Mouse (Mus musculus): ENCODE results near the gene Gm10310. TPM values are rescaled to one million over a fixed set of nuclear protein-coding genes. Genes with fewer than 3 reads are reported as not detected.

Gm10310 gene
- polyA plus RNA-seq, 1 experiment, result not detected

DNA sequence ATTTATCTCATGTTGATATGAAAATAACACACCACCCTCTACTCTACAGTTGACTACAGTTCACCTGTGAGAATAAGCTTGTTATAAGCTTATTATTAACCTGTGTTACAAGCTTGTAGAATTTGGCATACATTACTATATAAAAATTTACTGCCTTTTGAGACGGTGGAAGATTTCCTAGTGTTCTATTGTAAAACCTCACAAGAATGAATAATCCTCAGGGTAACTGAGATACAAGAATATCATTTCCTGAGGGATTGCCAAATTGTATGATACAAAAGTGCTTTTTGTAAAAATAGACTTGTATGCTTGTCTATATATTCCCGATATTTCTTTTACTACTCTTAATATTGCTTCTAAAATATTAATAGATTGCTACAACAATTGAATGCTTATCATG is 35.9 kb downstream of the Gm10310 start, which contains the start of gene Olfr818:
TSS of gene Olfr818 (minus strand) at position 101 of the 400 bp plus-strand sequence.
- no peaks in the 10 kb centered on the region for H3K79me2 ChIP-seq (ENCODE audit: control insufficient read depth, insufficient read depth)
- H3K36me3 ChIP-seq (ENCODE audit: control insufficient read depth, insufficient read depth), result no peaks in the 10 kb centered on the region
- no peak for TF ChIP-seq USF1 (IDR thresholded peaks at IDR 0.05; ENCODE audit: low read depth)
- no peak for TF ChIP-seq MYOG (IDR thresholded peaks at IDR 0.05; ENCODE audit: control insufficient read depth, extremely low read depth, insufficient read length)
- no peak for TF ChIP-seq FOSL1 (IDR thresholded peaks at IDR 0.05; ENCODE audit: insufficient read depth, low read length, poor library complexity, severe bottlenecking)
- no peak for TF ChIP-seq MAX (IDR thresholded peaks at IDR 0.05)
- TF ChIP-seq MYOD1 (IDR thresholded peaks at IDR 0.05; ENCODE audit: control insufficient read depth, insufficient read length, low read depth), result no peak
- no peak for TF ChIP-seq CEBPB (IDR thresholded peaks at IDR 0.05; ENCODE audit: low read depth)
- TF ChIP-seq CTCF (IDR thresholded peaks at IDR 0.05; ENCODE audit: control insufficient read depth, insufficient read depth, insufficient read length), result no peak
- no peak within 1 kb of the TSS for H3ac ChIP-seq (ENCODE audit: control insufficient read depth, insufficient read length, low read depth)
- H3K27me3 ChIP-seq (ENCODE audit: control insufficient read depth, insufficient read depth, insufficient read length), result no peaks in the 10 kb centered on the region
- H3K4me3 ChIP-seq (ENCODE audit: insufficient read depth, poor library complexity, severe bottlenecking), result no peak within 1 kb of the TSS
- H3K79me3 ChIP-seq (ENCODE audit: low read depth), result no peaks in the 10 kb centered on the region

Other genes with a start within 250 kb of the Gm10310 start
- not detected for gene Olfr806, start 243.1 kb downstream of the Gm10310 start, polyA plus RNA-seq (2012; fragmentation: generic; extraction: Trizol)
- gene Olfr807, start 227.3 kb downstream of the Gm10310 start, polyA plus RNA-seq (2012; fragmentation: generic; extraction: Trizol), result not detected
- gene Olfr808, start 219.6 kb downstream of the Gm10310 start, polyA plus RNA-seq (2012; fragmentation: generic; extraction: Trizol), result not detected
- not detected for gene Olfr809, start 210.4 kb downstream of the Gm10310 start, polyA plus RNA-seq (2012; fragmentation: generic; extraction: Trizol)
- not detected for gene Olfr810, start 190.1 kb downstream of the Gm10310 start, polyA plus RNA-seq (2012; fragmentation: generic; extraction: Trizol)
- not detected for gene Olfr811, start 180.7 kb downstream of the Gm10310 start, polyA plus RNA-seq (2012; fragmentation: generic; extraction: Trizol)
- gene Olfr812, start 139.0 kb downstream of the Gm10310 start, polyA plus RNA-seq (2012; fragmentation: generic; extraction: Trizol), result not detected
- not detected for gene Olfr813, start 129.7 kb downstream of the Gm10310 start, polyA plus RNA-seq (2012; fragmentation: generic; extraction: Trizol)
- not detected for gene Olfr814, start 105.2 kb downstream of the Gm10310 start, polyA plus RNA-seq (2012; fragmentation: generic; extraction: Trizol)
- not detected for gene Olfr815, start 79.2 kb downstream of the Gm10310 start, polyA plus RNA-seq (2012; fragmentation: generic; extraction: Trizol)
- gene Olfr816, start 69.5 kb downstream of the Gm10310 start, polyA plus RNA-seq (2012; fragmentation: generic; extraction: Trizol), result not detected
- not detected for gene Olfr818, start 36.0 kb downstream of the Gm10310 start, polyA plus RNA-seq (2012; fragmentation: generic; extraction: Trizol)
- gene Olfr819, start 17.8 kb downstream of the Gm10310 start, polyA plus RNA-seq (2012; fragmentation: generic; extraction: Trizol), result not detected
- gene Olfr247, start 8.9 kb downstream of the Gm10310 start, polyA plus RNA-seq (2012; fragmentation: generic; extraction: Trizol), result not detected
- not detected for gene Olfr820, start 27.6 kb upstream of the Gm10310 start, polyA plus RNA-seq (2012; fragmentation: generic; extraction: Trizol)
- gene Olfr821, start 45.3 kb upstream of the Gm10310 start, polyA plus RNA-seq (2012; fragmentation: generic; extraction: Trizol), result not detected
- not detected for gene Olfr822, start 86.1 kb upstream of the Gm10310 start, polyA plus RNA-seq (2012; fragmentation: generic; extraction: Trizol)
- gene Olfr823, start 130.3 kb upstream of the Gm10310 start, polyA plus RNA-seq (2012; fragmentation: generic; extraction: Trizol), result not detected
- not detected for gene Olfr824, start 144.9 kb upstream of the Gm10310 start, polyA plus RNA-seq (2012; fragmentation: generic; extraction: Trizol)
- gene Olfr825, start 181.7 kb upstream of the Gm10310 start, polyA plus RNA-seq (2012; fragmentation: generic; extraction: Trizol), result not detected
- not detected for gene Olfr826, start 199.1 kb upstream of the Gm10310 start, polyA plus RNA-seq (2012; fragmentation: generic; extraction: Trizol)
- gene Olfr827, start 229.3 kb upstream of the Gm10310 start, polyA plus RNA-seq (2012; fragmentation: generic; extraction: Trizol), result not detected